In genomic region chr6:116081375-116081774, GRCm38 (mm10) we compare ENCODE assay signal across 25 mouse cellular contexts.
DNase-seq lines count a peak whose midpoint lies in the region; TF ChIP-seq lines count a peak whose summit lies in the region.
"Had no signal": no experiment of that assay in that cellular context is flagged by ENCODE, and none has a peak within 500 bp of the region (broad histone marks: within the 10 kb centered on the region; RNA-seq: fewer than 3 reads in every experiment).

No protein-coding gene starts in this region.

- no peaks in the 10 kb centered on the region for H3K9me3 ChIP-seq in ES-E14 (ENCODE audit: control insufficient read depth, insufficient read depth, low read depth, low read length)
- H3K9me3 ChIP-seq: embryonic facial prominence, embryonic 12.5 days; forebrain, embryonic 10.5 days; forebrain, embryonic 15.5 days; G1E; hindbrain, embryonic 13.5 days; lung, embryonic 15.5 days; midbrain, embryonic 12.5 days had no signal

- peak; percentile 64 for DNase-seq in heart, adult 11 months
- DNase-seq in heart, adult 18-20 months: no peak
- DNase-seq in 416B (ENCODE audit: low read depth) (peak; percentile 32), ES-E14 (ENCODE audit: low read depth, low spot score) (peak; percentile 25)
- no peak for DNase-seq in kidney, postnatal 10 days
- DNase-seq in thymus, postnatal 25 days: no peak
- DNase-seq: adrenal gland, postnatal 25 days; B cell, adult 2 months; heart, postnatal 36 days; kidney, adult 11 months; kidney, postnatal 25 days; thymus, adult 18-20 months; thymus, postnatal 4 days had no signal

- H3K79me2 ChIP-seq in myocyte (ENCODE audit: control insufficient read depth, insufficient read depth): peaks cover 21% of the 10 kb centered on the region

- H3K4me3 ChIP-seq in ES-E14 (ENCODE audit: insufficient read depth in 1 of 2, low read depth in 1 of 2, low read length in 2 of 2, poor library complexity in 1 of 2, severe bottlenecking in 1 of 2) (no peak overlapping the region), myocyte (no peak overlapping the region)
- H3K4me3 ChIP-seq: embryonic facial prominence, embryonic 12.5 days; forebrain, embryonic 10.5 days; forebrain, embryonic 15.5 days; hindbrain, embryonic 13.5 days; lung, embryonic 15.5 days; midbrain, embryonic 12.5 days had no signal

- H3K4me1 ChIP-seq in ES-E14 (ENCODE audit: control insufficient read depth in 2 of 2, insufficient read depth in 2 of 2, low read length in 2 of 2, poor library complexity in 1 of 2): no peaks in the 10 kb centered on the region
- H3K4me1 ChIP-seq: embryonic facial prominence, embryonic 12.5 days; forebrain, embryonic 15.5 days; hindbrain, embryonic 13.5 days; lung, embryonic 15.5 days had no signal

- H3ac ChIP-seq in myocyte (ENCODE audit: control insufficient read depth, insufficient read length): no peak overlapping the region

- H3K4me2 ChIP-seq in myocyte (ENCODE audit: low read depth): no peak overlapping the region
- H3K4me2 ChIP-seq: embryonic facial prominence, embryonic 12.5 days; forebrain, embryonic 15.5 days; heart, embryonic 11.5 days; hindbrain, embryonic 13.5 days; liver, embryonic 11.5 days; lung, embryonic 15.5 days; midbrain, embryonic 12.5 days had no signal

- H3K9ac ChIP-seq in ES-E14 (ENCODE audit: insufficient read depth, low read depth, low read length, poor library complexity, severe bottlenecking): no peak overlapping the region
- H3K9ac ChIP-seq: embryonic facial prominence, embryonic 12.5 days; forebrain, embryonic 15.5 days; hindbrain, embryonic 13.5 days; lung, embryonic 15.5 days; midbrain, embryonic 12.5 days had no signal

- H3K36me3 ChIP-seq in ES-E14 (ENCODE audit: control insufficient read depth, insufficient read depth, low read length, poor library complexity, severe bottlenecking): no peaks in the 10 kb centered on the region
- no peaks in the 10 kb centered on the region for H3K36me3 ChIP-seq in myocyte (ENCODE audit: control insufficient read depth, insufficient read depth)
- H3K36me3 ChIP-seq: embryonic facial prominence, embryonic 12.5 days; forebrain, embryonic 10.5 days; forebrain, embryonic 15.5 days; G1E; hindbrain, embryonic 13.5 days; lung, embryonic 15.5 days; midbrain, embryonic 12.5 days had no signal

- no peak for TF ChIP-seq POLR2A in myocyte (IDR thresholded peaks at IDR 0.05; ENCODE audit: insufficient read length, low read depth)

- H3K27me3 ChIP-seq in myocyte (ENCODE audit: control insufficient read depth, insufficient read depth, insufficient read length): no peaks in the 10 kb centered on the region
- H3K27me3 ChIP-seq: embryonic facial prominence, embryonic 12.5 days; forebrain, embryonic 15.5 days; hindbrain, embryonic 13.5 days; lung, embryonic 15.5 days; midbrain, embryonic 12.5 days; Patski had no signal

- H3K27ac ChIP-seq in ES-E14 (ENCODE audit: insufficient read depth, low read depth, low read length, poor library complexity, severe bottlenecking): no peak overlapping the region
- H3K27ac ChIP-seq: embryonic facial prominence, embryonic 12.5 days; forebrain, embryonic 10.5 days; forebrain, embryonic 15.5 days; hindbrain, embryonic 13.5 days; lung, embryonic 15.5 days; midbrain, embryonic 12.5 days; stomach, postnatal 0 days had no signal

- in situ Hi-C loops in ES-E14 (cut with MboI; ENCODE audit: low sequenced_read_pairs in 2 of 2, unreplicated experiment in 2 of 2): no loop called here

TF ChIP-seq in ES-E14, 5 proteins besides CTCF, POLR2A, EP300 and RAD21:
- TF ChIP-seq CHD2 (IDR thresholded peaks at IDR 0.05; ENCODE audit: low read depth, low read length) (no peak), ZNF384 (IDR thresholded peaks at IDR 0.05; ENCODE audit: low read depth, low read length) (no peak), MAFK (IDR thresholded peaks at IDR 0.05; ENCODE audit: insufficient read depth, low read depth, low read length) (no peak), ZC3H11A (IDR thresholded peaks at IDR 0.05; ENCODE audit: borderline replicate concordance, low read depth, low read length) (no peak), HCFC1 (IDR thresholded peaks at IDR 0.05; ENCODE audit: borderline replicate concordance, insufficient read depth, low read length) (no peak)
TF ChIP-seq in ES-E14: peak in this region for 0.

TF ChIP-seq in myocyte, 11 proteins besides CTCF, POLR2A, EP300 and RAD21:
- TF ChIP-seq MYOD1 (IDR thresholded peaks at IDR 0.05; ENCODE audit: control insufficient read depth in 1 of 3, insufficient read length in 2 of 3, low read depth in 2 of 3) (peak in 2 of 3 experiments; percentile 12 to 75), POLR2AphosphoS2 (IDR thresholded peaks at IDR 0.05; ENCODE audit: insufficient read length, low read depth) (no peak)

Comparison
In these comparisons a context has a peak if more than half of its experiments do, and no peak if none do; other contexts are left out.
1. DNase-seq: peak in heart, adult 11 months (single experiment), 416B (single experiment) and ES-E14 (single experiment); none in heart, adult 18-20 months (0 of 2), kidney, postnatal 10 days (single experiment) and thymus, postnatal 25 days (single experiment).